Mouse (Mus musculus) myocyte (in vitro differentiated cells): ENCODE measurements around the gene Evi2. TPM values are rescaled to one million over a fixed set of nuclear protein-coding genes. Genes with fewer than 3 reads are reported as not detected.

Experiments
- H3K27me3 ChIP-seq: one replicate; pipeline ENCODE4 v1.6.1; 2011; ENCODE audit not compliant: control insufficient read depth, insufficient read depth, insufficient read length
- H3K36me3 ChIP-seq: one replicate; pipeline ENCODE4 v1.6.1; 2011; ENCODE audit not compliant: control insufficient read depth, insufficient read depth
- H3K4me2 ChIP-seq: one replicate; pipeline ENCODE4 v1.6.1; 2011; ENCODE audit warnings: low read depth, control low read depth
- H3K4me3 ChIP-seq: one replicate; pipeline ENCODE4 v1.5.1; 2011; ENCODE audit warnings: mild to moderate bottlenecking, control low read depth, moderate library complexity
- H3K79me2 ChIP-seq: one replicate; pipeline ENCODE4 v1.6.1; 2011; ENCODE audit not compliant: control insufficient read depth, insufficient read depth
- H3ac ChIP-seq: one replicate; pipeline ENCODE4 v1.6.1; 2011; ENCODE audit not compliant: control insufficient read depth, insufficient read length
- CEBPB ChIP-seq: IDR thresholded peaks from 2 replicates; pipeline ENCODE4 v1.6.1; 2011; ENCODE audit warnings: mild to moderate bottlenecking, moderate library complexity; ENCODE audit not compliant: poor library complexity, insufficient read depth, severe bottlenecking
- E2F4 ChIP-seq: IDR thresholded peaks from one replicate; pipeline ENCODE4 v1.6.1; 2011; ENCODE audit warnings: mild to moderate bottlenecking, control low read depth, moderate library complexity; ENCODE audit not compliant: insufficient read depth
- MAX ChIP-seq: IDR thresholded peaks from one replicate; pipeline ENCODE4 v1.6.1; 2011; ENCODE audit warnings: low read depth, mild to moderate bottlenecking, control low read depth
- MYOD1 ChIP-seq, 3 experiments: IDR thresholded peaks; one replicate each; pipeline ENCODE4 v1.6.1; 2011; ENCODE audit warnings: control low read depth in 2 of 3, low read depth in 2 of 3, mild to moderate bottlenecking in 2 of 3, moderate library complexity in 1 of 3; ENCODE audit not compliant: insufficient read length in 2 of 3, control insufficient read depth in 1 of 3
- MYOG ChIP-seq, 3 experiments: IDR thresholded peaks; one replicate each; pipeline ENCODE4 v1.6.1; 2011; ENCODE audit warnings: control low read depth in 2 of 3, low read depth in 2 of 3, mild to moderate bottlenecking in 2 of 3; ENCODE audit not compliant: insufficient read length in 2 of 3, control insufficient read depth in 1 of 3, insufficient read depth in 1 of 3
- POLR2A ChIP-seq: IDR thresholded peaks from one replicate; pipeline ENCODE4 v1.6.1; 2011; ENCODE audit warnings: low read depth, mild to moderate bottlenecking, control low read depth, moderate library complexity; ENCODE audit not compliant: insufficient read length
- POLR2AphosphoS2 ChIP-seq: IDR thresholded peaks from one replicate; pipeline ENCODE4 v1.6.1; 2011; ENCODE audit warnings: low read depth, control low read depth; ENCODE audit not compliant: insufficient read length
- REST ChIP-seq: IDR thresholded peaks from one replicate; pipeline ENCODE4 v1.6.1; 2011; ENCODE audit warnings: mild to moderate bottlenecking, control low read depth, moderate library complexity; ENCODE audit not compliant: insufficient read depth, insufficient read length
- SRF ChIP-seq: IDR thresholded peaks from one replicate; pipeline ENCODE4 v1.6.1; 2011; ENCODE audit warnings: low read depth; ENCODE audit not compliant: control insufficient read depth, insufficient read length
- TCF12 ChIP-seq: IDR thresholded peaks from one replicate; pipeline ENCODE4 v1.6.1; 2011; ENCODE audit warnings: mild to moderate bottlenecking, control low read depth; ENCODE audit not compliant: poor library complexity, insufficient read depth, severe bottlenecking
- TCF3 ChIP-seq: IDR thresholded peaks from one replicate; pipeline ENCODE4 v1.6.1; 2011; ENCODE audit warnings: low read depth, control low read depth; ENCODE audit not compliant: insufficient read length
- USF1 ChIP-seq: IDR thresholded peaks from one replicate; pipeline ENCODE4 v1.6.1; 2011; ENCODE audit warnings: low read depth, mild to moderate bottlenecking, control low read depth, moderate library complexity
- polyA plus RNA-seq: library from polyadenylated mRNA; unstranded; fragments of >200 nt; fragmentation: generic; extraction: Trizol; gene quantifications from one replicate; pipeline ENCODE4 v1.2.1, GENCODE M21; 2012; ENCODE audit warnings: missing spikeins

The Evi2 gene
- polyA plus RNA-seq, 1 experiment = 0.06 TPM

DNA sequence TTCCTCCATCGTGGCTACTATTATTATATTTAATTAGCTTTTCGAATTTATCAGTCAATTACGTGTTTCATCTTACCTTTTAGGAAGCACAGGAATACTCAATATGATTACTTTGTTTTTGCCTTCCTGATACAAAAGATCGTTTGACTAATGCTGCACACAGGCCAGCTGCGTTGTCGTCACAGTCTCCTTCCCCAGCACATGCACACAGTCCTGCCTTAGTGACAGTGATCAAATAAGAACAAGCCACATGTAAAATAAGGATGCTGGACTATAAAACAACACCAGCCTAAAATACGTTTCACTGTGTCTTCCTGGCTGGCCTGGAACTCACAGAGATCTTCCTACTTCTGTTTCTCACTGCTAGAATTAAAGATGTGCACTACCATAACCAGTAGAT is 25.9 kb downstream of the Evi2 start:
- Histone ChIP-seq H3ac (no peak overlapping the region), H3K4me3 (no peak overlapping the region), H3K27me3 (no peaks in the 10 kb centered on the region), H3K4me2 (no peak overlapping the region), H3K36me3 (no peaks in the 10 kb centered on the region), H3K79me2 (no peaks in the 10 kb centered on the region)
- TF ChIP-seq USF1 (no peak), SRF (no peak), REST (no peak), TCF3 (no peak), E2F4 (no peak), POLR2A (no peak), TCF12 (no peak), CEBPB (no peak), MAX (no peak), POLR2AphosphoS2 (no peak), MYOG (IDR thresholded peaks at IDR 0.05; ENCODE audit: control insufficient read depth in 1 of 3, insufficient read depth in 1 of 3, insufficient read length in 2 of 3, low read depth in 2 of 3) (no peak), MYOD1 (IDR thresholded peaks at IDR 0.05; ENCODE audit: control insufficient read depth in 1 of 3, insufficient read length in 2 of 3, low read depth in 2 of 3) (no peak)

DNA sequence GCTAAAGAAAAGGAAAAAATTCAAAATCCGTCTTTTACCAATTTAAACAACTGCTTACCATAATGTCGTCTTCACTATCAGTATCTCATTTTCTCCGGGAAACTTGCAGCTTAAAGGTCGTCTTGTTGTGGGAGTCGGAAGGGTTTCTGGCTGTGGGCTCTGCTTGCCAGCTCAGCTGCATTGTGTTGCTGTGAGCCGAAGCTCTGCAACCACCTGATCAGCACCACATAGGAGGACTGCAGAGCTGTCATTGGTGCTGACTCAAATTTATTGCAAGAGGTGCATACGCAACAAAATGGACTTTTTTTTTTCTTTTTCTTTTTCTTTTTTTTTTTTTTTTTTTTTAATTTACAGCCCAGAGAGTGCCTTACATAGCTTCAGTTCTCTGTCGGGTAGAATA is 26.5 kb downstream of the Evi2 start, which contains the start of gene Omg:
Gene Omg (minus strand): TSS at position 240 of the 400 bp plus-strand sequence.
- H3K4me3 ChIP-seq = no peak within 1 kb of the TSS
- H3K36me3 ChIP-seq = no peaks in the 10 kb centered on the region
- H3K79me2 ChIP-seq = no peaks in the 10 kb centered on the region
- no peaks in the 10 kb centered on the region for H3K27me3 ChIP-seq
- H3ac ChIP-seq = no peak within 1 kb of the TSS
- no peak for TF ChIP-seq TCF12
- peak; percentile 56 for TF ChIP-seq REST
- no peak within 1 kb of the TSS for H3K4me2 ChIP-seq

DNA sequence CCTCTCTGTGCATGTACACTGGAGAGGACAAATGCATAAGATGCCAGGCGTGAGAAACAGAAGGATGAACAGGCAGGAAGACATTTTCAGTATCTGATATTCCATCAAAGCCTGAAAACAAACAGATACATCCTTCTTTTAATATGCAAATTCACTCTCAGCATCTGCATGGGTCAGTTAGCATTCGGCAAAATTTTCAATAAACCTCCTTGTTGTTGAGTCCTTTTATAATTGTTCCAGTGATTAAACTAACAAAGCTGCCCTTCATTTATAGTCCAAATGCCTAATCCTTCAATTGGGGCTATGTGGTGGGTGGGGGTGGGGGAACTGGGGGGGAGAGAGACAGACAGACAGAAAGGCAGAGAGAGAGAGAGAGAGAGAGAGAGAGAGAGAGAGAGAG is 27.5 kb downstream of the Evi2 start:
- TF ChIP-seq POLR2AphosphoS2 (no peak), MAX (no peak), POLR2A (no peak), MYOG (IDR thresholded peaks at IDR 0.05; ENCODE audit: control insufficient read depth in 1 of 3, insufficient read depth in 1 of 3, insufficient read length in 2 of 3, low read depth in 2 of 3) (no peak), REST (no peak), TCF3 (no peak), TCF12 (no peak), MYOD1 (IDR thresholded peaks at IDR 0.05; ENCODE audit: control insufficient read depth in 1 of 3, insufficient read length in 2 of 3, low read depth in 2 of 3) (no peak), CEBPB (no peak), E2F4 (no peak), USF1 (no peak), SRF (no peak)
- Histone ChIP-seq H3K36me3 (no peaks in the 10 kb centered on the region), H3K79me2 (no peaks in the 10 kb centered on the region), H3K4me3 (no peak overlapping the region), H3ac (no peak overlapping the region), H3K27me3 (no peaks in the 10 kb centered on the region), H3K4me2 (no peak overlapping the region)

DNA sequence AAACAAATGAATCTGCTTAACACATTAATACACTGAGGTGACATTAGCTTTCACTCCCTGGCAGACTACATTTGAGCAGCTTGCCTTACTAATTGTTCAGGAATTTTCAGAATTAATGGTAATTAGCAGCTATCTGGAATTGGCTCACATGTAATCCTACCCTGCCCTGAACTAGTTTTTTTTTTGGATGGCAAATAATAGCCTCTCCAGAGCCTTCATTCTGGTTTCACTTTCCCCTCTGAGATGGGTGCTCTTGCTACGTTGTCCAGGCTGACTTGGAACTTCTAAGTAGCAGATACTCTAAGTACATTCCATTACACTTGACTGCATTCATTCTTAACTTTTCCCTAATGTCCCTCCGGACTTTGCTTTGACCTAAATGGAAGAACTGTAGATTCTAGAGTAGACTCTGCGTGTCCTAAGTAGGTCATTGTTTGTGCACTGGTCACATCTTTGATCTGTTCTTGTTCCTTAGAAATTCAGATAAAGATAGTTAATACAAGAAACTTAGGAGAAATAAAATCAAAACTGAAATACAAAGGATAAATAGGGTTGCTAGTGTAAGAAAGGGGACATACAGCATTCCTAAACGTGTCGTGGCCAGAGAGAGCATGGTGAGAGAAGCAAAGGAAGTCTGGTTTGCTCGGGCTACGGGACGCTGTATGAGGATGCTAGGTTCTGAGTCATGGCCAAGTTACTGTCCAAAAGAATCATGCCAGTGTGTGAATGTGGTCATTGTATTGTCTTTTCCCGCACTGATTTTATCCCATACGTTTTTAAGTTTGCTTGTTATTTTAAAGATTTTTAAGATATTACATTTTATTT is 35.2 kb downstream of the Evi2 start:
- peak overlapping the region; percentile 0 for H3K4me3 ChIP-seq
- peak overlapping the region; percentile 76 for H3K4me2 ChIP-seq
- no peaks in the 10 kb centered on the region for H3K27me3 ChIP-seq
- no peak overlapping the region for H3ac ChIP-seq
- no peaks in the 10 kb centered on the region for H3K79me2 ChIP-seq
- no peaks in the 10 kb centered on the region for H3K36me3 ChIP-seq
- TF ChIP-seq REST (no peak), E2F4 (no peak)

DNA sequence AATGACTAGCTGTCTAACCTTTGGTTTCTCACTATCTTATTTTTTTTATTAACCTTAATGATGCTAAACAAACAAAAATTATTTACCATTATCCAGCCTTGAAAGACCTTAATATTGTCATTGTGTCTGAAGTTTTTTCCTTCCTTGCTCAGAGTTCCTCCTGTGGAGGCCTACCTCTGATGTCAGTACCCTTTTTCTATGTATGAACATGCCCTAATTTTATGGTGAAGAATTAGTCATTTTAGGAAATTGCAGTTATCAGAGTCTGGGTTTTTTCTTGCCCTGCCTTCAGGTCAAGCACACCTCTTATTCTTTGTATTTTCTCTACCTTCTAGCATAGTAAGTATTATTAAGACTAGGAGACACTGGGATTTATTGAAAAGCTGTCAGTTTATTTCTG is 45.7 kb downstream of the Evi2 start:
- no peak overlapping the region for H3K4me2 ChIP-seq
- peaks cover 29% of the 10 kb centered on the region for H3K36me3 ChIP-seq
- TF ChIP-seq REST (no peak), MYOD1 (IDR thresholded peaks at IDR 0.05; ENCODE audit: control insufficient read depth in 1 of 3, insufficient read length in 2 of 3, low read depth in 2 of 3) (no peak), E2F4 (no peak), MAX (no peak), TCF12 (no peak)
- no peaks in the 10 kb centered on the region for H3K79me2 ChIP-seq
- no peak overlapping the region for H3K4me3 ChIP-seq
- no peaks in the 10 kb centered on the region for H3K27me3 ChIP-seq
- no peak overlapping the region for H3ac ChIP-seq
